Mouse (Mus musculus) embryonic facial prominence, embryonic 13.5 days (tissue): Measurements from ENCODE around the gene Taf3. TPM values are rescaled to one million over a fixed set of nuclear protein-coding genes. Genes with fewer than 3 reads are reported as not detected.

Source experiments
- ATAC-seq: fragments of 200-750 bp; cut with Nextera tagmentation; 2 replicates; pipeline ENCODE4 v1.8.0; 2017; ENCODE audit warnings: low read depth; ENCODE audit not compliant: insufficient number of reproducible peaks, insufficient read depth, low FRiP score, low TSS enrichment
- H3K27ac ChIP-seq: fragments of 300-500 bp; sonication (generic); 2 replicates; pipeline ENCODE4 v1.5.1; 2015; ENCODE audit warnings: moderate library complexity, mild to moderate bottlenecking, inconsistent platforms
- H3K27me3 ChIP-seq: fragments of 300-500 bp; sonication (generic); 2 replicates; pipeline ENCODE4 v1.6.1; 2015; ENCODE audit warnings: mild to moderate bottlenecking, inconsistent platforms
- H3K36me3 ChIP-seq: fragments of 300-500 bp; sonication (generic); 2 replicates; pipeline ENCODE4 v1.6.1; 2015; ENCODE audit warnings: mild to moderate bottlenecking, inconsistent platforms
- H3K4me1 ChIP-seq: fragments of 300-500 bp; sonication (generic); 2 replicates; pipeline ENCODE4 v1.6.1; 2015; ENCODE audit warnings: inconsistent platforms
- H3K4me2 ChIP-seq: fragments of 300-500 bp; sonication (generic); 2 replicates; pipeline ENCODE4 v1.6.1; 2015; ENCODE audit warnings: moderate library complexity, mild to moderate bottlenecking, inconsistent platforms
- H3K4me3 ChIP-seq: fragments of 300-500 bp; sonication (generic); 2 replicates; pipeline ENCODE4 v1.5.1; 2015; ENCODE audit warnings: mild to moderate bottlenecking, inconsistent platforms
- H3K9ac ChIP-seq: fragments of 300-500 bp; sonication (generic); 2 replicates; pipeline ENCODE4 v1.6.1; 2015; ENCODE audit warnings: mild to moderate bottlenecking, inconsistent platforms
- H3K9me3 ChIP-seq: fragments of 300-500 bp; sonication (generic); 2 replicates; pipeline ENCODE4 v1.6.1; 2016; ENCODE audit warnings: inconsistent platforms
- WGBS: fragments of 180-500 bp; shearing (Covaris S2); methylation state at CpG from one replicate; pipeline ENCODE4 v1.1.7; 2015; ENCODE audit warnings: mixed read lengths; 5-methylcytosine and 5-hydroxymethylcytosine counted together
- polyA plus RNA-seq: library from polyadenylated mRNA; unstranded; fragments of >200 nt; fragmentation: Nextera tagmentation; extraction: Ambion mirVana; gene quantifications from 2 replicates; pipeline ENCODE4 v1.2.1, GENCODE M21; 2015

The Taf3 gene
- polyA plus RNA-seq, 1 experiment from 2014 or later, result 16.3 TPM

- no peak overlapping the region for H3K4me2 ChIP-seq
- no peak overlapping the region for H3K9ac ChIP-seq
- H3K27me3 ChIP-seq, result no peaks in the 10 kb centered on the region
- H3K27ac ChIP-seq, result no peak overlapping the region
- H3K9me3 ChIP-seq, result no peaks in the 10 kb centered on the region
- H3K36me3 ChIP-seq, result no peaks in the 10 kb centered on the region
- ATAC-seq, result no peak
- 74% methylated on average over 13 of the region's 13 CpGs for WGBS
- peaks cover 3% of the 10 kb centered on the region; the same call in 1 of the 2 replicates for H3K4me1 ChIP-seq
- H3K4me3 ChIP-seq, result no peak overlapping the region
Observed at GRCm38 (mm10) chr2:10009671-10010254, 38.6 kb downstream of the Taf3 start.

- H3K9me3 ChIP-seq, result no peaks in the 10 kb centered on the region
- no peak overlapping the region for H3K27ac ChIP-seq
- H3K4me1 ChIP-seq, result peaks cover 5% of the 10 kb centered on the region; the same call in 1 of the 2 replicates
- H3K4me3 ChIP-seq, result no peak overlapping the region
- H3K9ac ChIP-seq, result no peak overlapping the region
- ATAC-seq, result no peak
- no peaks in the 10 kb centered on the region for H3K36me3 ChIP-seq
- WGBS, result 82% methylated on average over 4 of the region's 4 CpGs
- H3K27me3 ChIP-seq, result no peaks in the 10 kb centered on the region
- no peak overlapping the region for H3K4me2 ChIP-seq
Observed at GRCm38 (mm10) chr2:10008593-10008992, 39.8 kb downstream of the Taf3 start.

- no peak overlapping the region for H3K9ac ChIP-seq
- no peak overlapping the region for H3K4me3 ChIP-seq
- H3K9me3 ChIP-seq, result no peaks in the 10 kb centered on the region
- H3K27me3 ChIP-seq, result no peaks in the 10 kb centered on the region
- 85% methylated on average over 8 of the region's 8 CpGs for WGBS
- H3K36me3 ChIP-seq, result no peaks in the 10 kb centered on the region
- H3K27ac ChIP-seq, result no peak overlapping the region
- no peak for ATAC-seq
- no peak overlapping the region for H3K4me2 ChIP-seq
- peaks cover 8% of the 10 kb centered on the region; the same call in 1 of the 2 replicates for H3K4me1 ChIP-seq
Observed at GRCm38 (mm10) chr2:10004960-10005621, 43.3 kb downstream of the Taf3 start.

GRCm38 (mm10) chr2:10003358-10003757 is 45.0 kb downstream of the Taf3 start:
- H3K27me3 ChIP-seq, result no peaks in the 10 kb centered on the region
- WGBS, result 68% methylated on average over 5 of the region's 5 CpGs
- H3K4me3 ChIP-seq, result no peak overlapping the region
- H3K27ac ChIP-seq, result no peak overlapping the region
- no peak for ATAC-seq
- H3K4me1 ChIP-seq, result 0 out of 2 replicates have a peak, but pooled peaks cover 8% of the 10 kb centered on the region
- H3K9me3 ChIP-seq, result no peaks in the 10 kb centered on the region
- H3K4me2 ChIP-seq, result no peak overlapping the region
- H3K36me3 ChIP-seq, result no peaks in the 10 kb centered on the region
- no peak overlapping the region for H3K9ac ChIP-seq

- Histone ChIP-seq H3K36me3 (no peaks in the 10 kb centered on the region), H3K27ac (no peak overlapping the region), H3K9me3 (no peaks in the 10 kb centered on the region), H3K4me3 (no peak overlapping the region), H3K4me1 (0 out of 2 replicates have a peak, but pooled peaks cover 5% of the 10 kb centered on the region), H3K4me2 (no peak overlapping the region), H3K27me3 (no peaks in the 10 kb centered on the region), H3K9ac (no peak overlapping the region)
- ATAC-seq, result no peak
- 84% methylated on average over 2 of the region's 2 CpGs for WGBS
Observed at GRCm38 (mm10) chr2:10001591-10001990, 46.8 kb downstream of the Taf3 start.

GRCm38 (mm10) chr2:9997535-9997934 is 50.9 kb downstream of the Taf3 start:
- Histone ChIP-seq H3K9ac (no peak overlapping the region), H3K4me1 (peaks cover 5% of the 10 kb centered on the region), H3K27me3 (no peaks in the 10 kb centered on the region), H3K36me3 (no peaks in the 10 kb centered on the region), H3K4me2 (no peak overlapping the region), H3K9me3 (no peaks in the 10 kb centered on the region), H3K27ac (no peak overlapping the region), H3K4me3 (no peak overlapping the region)
- ATAC-seq, result no peak
- WGBS, result 81% methylated on average over 7 of the region's 7 CpGs

- Histone ChIP-seq H3K4me1 (peaks cover 5% of the 10 kb centered on the region), H3K4me3 (no peak overlapping the region), H3K36me3 (no peaks in the 10 kb centered on the region), H3K4me2 (no peak overlapping the region), H3K27me3 (no peaks in the 10 kb centered on the region), H3K27ac (no peak overlapping the region), H3K9me3 (no peaks in the 10 kb centered on the region), H3K9ac (no peak overlapping the region)
- no peak for ATAC-seq
- WGBS, result 56% methylated on average over 5 of the region's 5 CpGs
Observed at GRCm38 (mm10) chr2:9996111-9996510, 52.3 kb downstream of the Taf3 start.

GRCm38 (mm10) chr2:9990690-9991229 is 57.6 kb downstream of the Taf3 start:
- Histone ChIP-seq H3K9me3 (no peaks in the 10 kb centered on the region), H3K27me3 (no peaks in the 10 kb centered on the region), H3K9ac (no peak overlapping the region), H3K4me1 (peaks cover 13% of the 10 kb centered on the region), H3K4me3 (no peak overlapping the region), H3K36me3 (no peaks in the 10 kb centered on the region), H3K4me2 (no peak overlapping the region), H3K27ac (no peak overlapping the region)
- no peak for ATAC-seq
- 27% methylated on average over 4 of the region's 4 CpGs for WGBS

GRCm38 (mm10) chr2:9989649-9990547 is 58.5 kb downstream of the Taf3 start:
- 43% methylated on average over 17 of the region's 17 CpGs for WGBS
- Histone ChIP-seq H3K4me2 (no peak overlapping the region), H3K4me3 (no peak overlapping the region), H3K27ac (no peak overlapping the region), H3K9me3 (no peaks in the 10 kb centered on the region), H3K9ac (no peak overlapping the region), H3K36me3 (no peaks in the 10 kb centered on the region), H3K27me3 (no peaks in the 10 kb centered on the region), H3K4me1 (peaks cover 13% of the 10 kb centered on the region)
- ATAC-seq, result no peak

GRCm38 (mm10) chr2:9988290-9988689 is 60.1 kb downstream of the Taf3 start:
- Histone ChIP-seq H3K9ac (no peak overlapping the region), H3K4me3 (no peak overlapping the region), H3K4me1 (peaks cover 16% of the 10 kb centered on the region), H3K36me3 (no peaks in the 10 kb centered on the region), H3K4me2 (no peak overlapping the region), H3K27me3 (no peaks in the 10 kb centered on the region), H3K9me3 (no peaks in the 10 kb centered on the region), H3K27ac (no peak overlapping the region)
- WGBS, result 68% methylated on average over 4 of the region's 4 CpGs
- no peak for ATAC-seq

- Histone ChIP-seq H3K4me3 (no peak overlapping the region), H3K4me2 (0 out of 2 replicates have a peak overlapping the region, but pooled peaks have one; percentile 7), H3K27ac (no peak overlapping the region), H3K27me3 (no peaks in the 10 kb centered on the region), H3K4me1 (peaks cover 21% of the 10 kb centered on the region), H3K9me3 (no peaks in the 10 kb centered on the region), H3K36me3 (no peaks in the 10 kb centered on the region), H3K9ac (no peak overlapping the region)
- no peak for ATAC-seq
- WGBS, result 7% methylated on average over 6 of the region's 6 CpGs
Observed at GRCm38 (mm10) chr2:9985979-9986447, 62.4 kb downstream of the Taf3 start.
